Mouse (Mus musculus) heart, postnatal 10 days (tissue): ENCODE results near the gene Tmem265. TPM values are rescaled to one million over a fixed set of nuclear protein-coding genes. Genes with fewer than 3 reads are reported as not detected.

Experiments used
- DNase-seq, 2 experiments: peaks; one replicate each; pipeline ENCODE4 v3.0.0; 2021
- intact Hi-C: fragments of 180-260 bp; cut with DNase I; formaldehyde crosslinking; loops from one replicate; pipeline ENCODE4 v1.15.1; 2025
- total RNA-seq, 2 experiments: library from RNA; stranded (reverse); gene quantifications; 2 replicates each; pipeline ENCODE4 v1.2.3; 2021

The Tmem265 gene
- total RNA-seq, 2 experiments from 2014 or later, result not detected

DNA sequence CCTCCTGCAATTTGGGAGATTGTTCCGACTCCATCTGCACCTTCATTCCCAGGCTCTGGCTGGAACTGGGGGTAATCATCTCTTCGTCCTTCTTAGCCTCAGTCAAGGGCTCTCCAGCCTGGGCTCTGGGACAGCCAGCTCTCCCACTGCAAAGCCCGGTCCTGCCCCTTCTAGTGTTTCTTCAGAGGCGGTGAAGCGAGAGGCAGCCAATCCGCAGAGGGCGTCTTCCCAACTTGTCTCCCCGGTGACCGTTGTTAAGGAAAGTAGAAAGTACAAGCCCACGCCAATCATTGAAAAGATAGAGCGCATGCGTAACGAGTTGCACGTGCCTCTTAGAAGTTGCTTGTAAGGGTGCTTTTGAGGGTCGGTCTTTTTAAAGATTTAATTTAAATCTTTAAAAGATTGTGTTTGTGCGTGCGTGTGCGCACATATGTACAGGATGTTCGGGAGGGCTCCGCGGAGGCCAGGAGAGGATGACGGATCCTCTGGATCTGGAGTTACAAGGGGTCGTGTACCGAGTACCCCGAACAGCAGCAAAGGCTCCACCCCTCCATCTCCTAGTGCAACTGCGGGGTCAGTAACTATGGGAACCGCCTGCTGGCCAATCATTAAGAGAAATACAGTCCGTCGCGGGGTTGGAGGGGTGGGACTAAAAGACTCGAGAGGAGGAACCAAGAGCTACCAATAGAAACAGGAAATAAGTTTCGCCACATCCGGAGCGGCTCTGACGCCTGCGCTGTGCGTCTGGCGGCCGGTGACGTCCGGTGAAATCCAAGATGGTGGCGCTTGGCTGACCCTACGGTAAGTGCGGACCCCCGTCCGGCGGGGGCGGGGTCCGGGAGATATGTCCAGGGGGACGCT lies 27.1 kb downstream of the Tmem265 start, which contains the start of the genes Ccdc189 and Rnf40:
Gene Ccdc189 (minus strand): TSS at position 585 of the 861 bp plus-strand sequence.
Gene Rnf40 (plus strand): TSS at position 757 of the 861 bp plus-strand sequence.
- DNase-seq, result peak; percentile 96
- intact Hi-C loops, result no loop called here

DNA sequence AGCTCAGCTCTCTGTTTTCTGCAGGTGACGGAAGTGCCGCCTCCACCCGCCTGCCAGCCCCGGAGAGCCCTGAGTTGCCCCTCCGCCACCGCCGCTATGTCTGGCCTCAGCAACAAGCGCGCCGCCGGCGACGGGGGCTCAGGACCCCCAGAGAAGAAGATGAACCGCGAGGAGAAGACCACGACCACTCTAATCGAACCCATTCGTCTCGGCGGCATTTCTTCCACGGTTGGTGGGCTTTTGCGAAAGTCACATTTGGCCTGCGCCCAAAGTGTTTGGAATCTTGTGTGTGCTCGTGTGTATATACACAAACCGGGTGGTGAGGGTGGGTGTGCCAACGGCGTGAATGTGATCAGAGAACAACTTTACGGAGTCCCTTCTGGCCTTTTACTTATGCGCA lies 27.7 kb downstream of the Tmem265 start:
- no peak for DNase-seq
- intact Hi-C loops, result no loop called here

- intact Hi-C loops, result no loop called here
- DNase-seq, result no peak
Observed at GRCm38 (mm10) chr7:127589637-127590036, 28.4 kb downstream of the Tmem265 start.

GRCm38 (mm10) chr7:127591108-127591507 lies 29.9 kb downstream of the Tmem265 start:
- intact Hi-C loops, result no loop called here
- DNase-seq, result peak; percentile 24 to 38

DNA sequence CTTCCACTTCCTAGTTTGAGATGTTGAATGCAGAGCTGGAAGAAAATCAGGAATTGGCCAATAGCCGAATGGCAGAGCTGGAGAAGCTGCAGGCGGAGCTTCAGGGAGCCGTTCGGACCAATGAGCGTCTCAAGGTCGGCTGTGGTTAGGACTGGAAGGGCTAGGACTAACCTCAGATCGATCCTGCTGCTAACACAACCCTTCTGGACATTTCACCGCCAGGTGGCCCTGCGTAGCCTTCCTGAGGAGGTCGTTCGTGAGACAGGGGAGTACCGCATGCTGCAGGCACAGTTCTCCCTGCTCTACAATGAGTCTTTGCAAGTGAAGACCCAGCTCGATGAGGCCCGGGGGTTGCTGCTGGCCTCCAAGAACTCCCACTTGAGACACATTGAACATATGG lies 31.4 kb downstream of the Tmem265 start:
- intact Hi-C loops, result no loop called here
- DNase-seq, result no peak

DNA sequence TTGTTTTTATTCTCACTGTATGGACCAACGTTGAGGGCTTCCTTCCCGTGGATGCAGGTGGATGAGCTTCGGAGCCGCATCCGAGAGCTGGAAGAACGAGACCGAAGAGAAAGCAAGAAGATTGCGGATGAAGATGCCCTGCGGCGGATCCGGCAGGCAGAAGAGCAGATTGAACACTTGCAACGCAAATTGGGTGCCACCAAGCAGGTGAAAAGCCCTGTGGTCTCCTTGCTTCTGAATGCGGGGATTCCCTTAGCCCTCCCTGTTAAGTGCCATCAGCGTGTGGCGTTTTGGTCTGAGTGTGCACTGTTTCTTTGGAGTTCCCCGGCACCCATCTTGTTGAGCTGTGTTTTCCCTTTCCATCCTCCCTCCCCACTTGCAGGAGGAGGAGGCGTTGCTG lies 35.6 kb downstream of the Tmem265 start:
- no peak for DNase-seq
- intact Hi-C loops, result no loop called here

GRCm38 (mm10) chr7:127600612-127601011 lies 39.4 kb downstream of the Tmem265 start:
- intact Hi-C loops, result no loop called here
- DNase-seq, result no peak

DNA sequence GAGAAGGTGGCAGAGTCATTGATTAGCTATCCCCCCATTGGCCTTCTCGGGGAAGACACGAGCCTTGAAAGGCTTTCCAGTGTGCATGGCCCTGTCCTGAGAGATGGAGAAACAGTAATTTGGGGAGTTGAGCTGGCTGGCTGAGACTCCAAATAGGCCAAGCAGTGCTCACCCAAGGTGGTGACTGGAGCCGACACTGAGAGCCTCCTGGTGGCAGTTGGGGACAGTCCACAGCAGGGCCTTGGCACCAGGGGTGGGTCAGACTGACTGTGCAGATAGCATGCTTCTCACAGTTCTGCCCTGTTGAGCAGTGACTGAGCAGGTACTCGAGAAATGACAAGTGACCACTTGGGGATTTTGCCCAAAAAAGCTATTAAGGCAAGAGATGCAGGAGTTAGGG lies 40.5 kb downstream of the Tmem265 start:
- intact Hi-C loops, result no loop called here
- no peak for DNase-seq

DNA sequence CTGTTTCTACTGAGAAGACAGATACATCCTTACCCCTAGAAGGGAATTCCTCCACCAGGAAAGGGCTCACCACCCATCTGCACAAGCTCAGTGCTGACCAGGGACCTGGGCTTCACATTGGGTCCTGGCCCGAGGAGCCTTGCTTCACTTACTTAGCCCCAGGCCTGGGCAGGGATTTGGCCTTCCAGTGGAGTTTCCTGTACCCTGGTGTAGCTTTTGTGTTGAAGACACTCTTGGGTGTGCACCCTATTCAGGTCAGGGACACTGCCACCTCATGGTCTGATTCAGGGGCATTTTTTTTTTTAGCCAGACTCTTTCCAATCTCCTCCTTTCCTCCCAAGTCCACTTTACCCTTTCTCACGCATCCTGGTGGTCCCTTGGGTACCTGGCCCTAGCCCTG lies 41.7 kb downstream of the Tmem265 start:
- intact Hi-C loops, result no loop called here
- no peak for DNase-seq

GRCm38 (mm10) chr7:127604256-127604655 lies 43.1 kb downstream of the Tmem265 start:
- intact Hi-C loops, result no loop called here
- no peak for DNase-seq

- intact Hi-C loops, result no loop called here
- no peak for DNase-seq
Observed at GRCm38 (mm10) chr7:127607150-127607549, 46.0 kb downstream of the Tmem265 start.

DNA sequence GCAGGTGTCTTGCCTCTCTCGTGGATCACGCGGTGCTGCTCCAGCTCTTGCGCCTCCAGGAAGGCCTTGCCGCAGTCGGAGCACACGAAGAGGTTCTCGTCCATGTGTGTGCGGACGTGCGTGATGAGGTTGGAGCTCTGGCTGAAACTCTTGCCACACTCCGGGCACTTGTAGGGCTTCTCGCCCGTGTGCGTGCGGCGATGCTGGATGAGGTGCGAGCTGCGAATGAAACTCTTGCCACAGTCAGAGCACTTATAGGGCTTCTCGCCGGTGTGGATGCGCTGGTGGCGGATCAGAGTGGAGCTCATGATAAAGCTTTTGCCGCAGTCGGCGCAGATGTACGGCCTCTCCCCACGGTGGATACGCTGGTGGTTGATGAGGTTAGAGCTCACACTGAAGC lies 49.8 kb downstream of the Tmem265 start:
- intact Hi-C loops, result loop anchor here (5.0 kb wide), 1 partner anchor 136 kb away; no protein-coding TSS in a partner anchor

DNA sequence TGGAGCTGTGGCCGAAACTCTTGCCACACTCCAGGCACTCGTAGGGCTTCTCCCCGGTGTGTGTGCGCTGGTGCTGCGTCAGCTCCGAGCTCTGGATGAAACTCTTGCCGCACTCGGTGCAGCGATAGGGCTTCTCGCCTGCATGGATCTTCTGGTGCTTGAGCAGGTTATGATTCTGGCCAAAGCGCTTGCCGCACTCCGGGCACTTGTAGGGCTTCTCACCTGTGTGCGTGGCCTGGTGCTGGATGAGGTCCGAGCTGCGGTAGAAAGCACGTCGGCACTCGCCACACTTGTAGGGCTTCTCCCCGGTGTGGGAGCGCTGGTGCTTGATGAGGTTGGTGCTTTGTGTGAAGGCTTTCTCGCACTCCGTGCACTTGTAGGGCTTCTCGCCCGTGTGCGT lies 50.4 kb downstream of the Tmem265 start:
- intact Hi-C loops, result loop anchor here (5.0 kb wide), 1 partner anchor 136 kb away; no protein-coding TSS in a partner anchor
- no peak for DNase-seq

More for the DNA sequence above, 49.8 kb downstream of the Tmem265 start:
- no peak for DNase-seq

DNA sequence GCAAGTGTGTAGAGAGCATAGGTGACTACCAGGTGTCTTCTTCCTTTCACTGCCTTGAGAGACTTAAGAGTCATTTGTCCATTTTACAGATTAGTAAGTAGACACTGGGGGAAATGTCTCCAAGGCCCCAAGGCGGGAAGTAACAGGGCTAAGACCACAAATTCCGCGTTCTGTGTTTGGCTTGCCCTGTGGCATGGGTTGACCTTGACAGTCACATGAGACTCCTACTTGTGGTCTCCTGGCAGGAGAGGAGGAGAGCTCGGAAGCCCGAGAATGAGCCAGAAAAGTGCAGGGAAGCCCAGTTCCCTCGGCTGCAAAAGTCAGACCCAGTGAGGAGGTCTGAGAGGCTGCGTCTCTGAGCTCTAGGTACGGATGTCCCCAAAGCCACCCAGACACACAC lies 52.3 kb downstream of the Tmem265 start:
- peak; percentile 27 to 37 for DNase-seq
- intact Hi-C loops, result loop anchor here (5.0 kb wide), 1 partner anchor 134 kb away; no protein-coding TSS in a partner anchor

DNA sequence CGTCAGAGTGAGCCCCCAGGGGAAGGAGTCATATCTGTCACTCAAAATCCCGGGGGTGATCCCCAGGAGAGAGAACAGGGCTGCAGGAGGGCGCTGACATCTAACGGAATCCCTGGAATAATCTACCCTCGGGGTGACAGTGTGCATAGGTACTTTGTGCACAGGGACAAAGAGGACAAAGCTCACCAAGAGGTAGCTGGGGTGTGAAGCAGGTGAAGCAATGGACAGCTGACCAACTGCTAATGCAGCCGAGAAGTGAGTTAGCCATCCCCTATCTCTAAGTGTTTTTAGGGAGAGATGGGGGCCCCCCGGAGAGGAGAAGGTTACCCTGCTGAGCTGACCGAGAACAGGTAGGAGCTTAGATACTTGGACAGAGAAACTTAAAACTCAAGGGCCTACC lies 52.9 kb downstream of the Tmem265 start:
- intact Hi-C loops, result loop anchor here (1.0 to 5.0 kb wide), 2 partner anchors 23 to 133 kb away; no protein-coding TSS in a partner anchor
- DNase-seq, result peak in 1 of 2 experiments; percentile 31

- intact Hi-C loops, result loop anchor here (1.0 to 5.0 kb wide), 2 partner anchors 23 to 133 kb away; no protein-coding TSS in a partner anchor
- DNase-seq, result peak; percentile 75 to 78
Observed at GRCm38 (mm10) chr7:127614511-127614890, 53.3 kb downstream of the Tmem265 start.

DNA sequence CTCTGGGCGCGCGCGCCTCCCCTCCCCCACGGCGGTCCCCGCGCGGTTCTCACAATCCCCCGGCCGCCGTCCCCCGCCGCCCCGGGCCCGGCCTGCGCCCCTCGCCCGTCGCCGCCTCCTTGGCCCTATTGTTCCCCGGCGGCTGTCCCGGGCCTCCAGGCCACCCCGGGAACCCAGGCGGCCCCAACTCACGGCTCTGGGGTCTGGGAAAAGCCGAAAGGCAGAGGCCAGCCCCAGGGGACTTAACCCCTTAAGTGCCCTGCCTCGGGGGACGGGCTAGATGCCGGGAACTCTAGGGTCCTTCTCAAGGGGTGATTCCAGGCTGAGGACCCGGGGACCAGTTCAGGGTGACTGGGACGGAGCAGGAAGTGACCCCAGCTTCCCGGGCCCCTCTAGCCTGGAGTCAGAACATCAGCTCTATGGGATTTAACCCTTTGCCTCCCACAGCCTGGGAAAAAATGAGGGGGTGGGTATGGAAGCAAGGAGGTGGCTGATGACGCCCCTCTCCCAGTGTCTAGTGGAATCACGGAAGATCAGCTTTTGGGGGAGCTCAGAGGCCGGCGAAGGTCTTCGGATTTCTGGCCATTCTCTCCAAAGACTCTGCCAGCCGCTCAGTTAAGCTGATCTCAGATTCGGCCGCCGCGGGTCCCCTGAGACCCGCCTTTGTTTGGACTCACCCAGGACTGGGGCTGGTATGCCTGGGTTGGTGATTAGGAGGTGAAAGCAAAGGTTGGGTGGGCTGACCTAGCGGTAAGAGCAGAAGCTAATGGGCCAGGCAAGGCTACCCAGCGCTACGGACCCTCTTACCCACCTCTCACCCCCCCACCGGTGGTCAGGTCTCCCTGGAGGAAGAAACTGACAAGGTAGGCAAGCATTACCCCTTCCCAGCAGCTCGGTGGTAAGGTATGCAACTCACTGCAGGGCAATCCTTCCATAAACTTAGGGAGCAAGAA lies 54.0 kb downstream of the Tmem265 start, which contains the start of gene Zfp629:
Gene Zfp629 (minus strand): TSS at position 907 of the 953 bp plus-strand sequence.
- intact Hi-C loops, result loop anchor here (1.0 to 5.0 kb wide), 3 partner anchors 22 to 132 kb away; partner anchors contain the start of gene Bcl7c
- peak; percentile 87 to 90 for DNase-seq

- intact Hi-C loops, result loop anchor here (5.0 kb wide), 1 partner anchor 91 kb away; the partner anchor contains the start of gene Bcl7c
- DNase-seq, result no peak
Observed at GRCm38 (mm10) chr7:127616336-127616735, 55.1 kb downstream of the Tmem265 start.
